Mouse (Mus musculus) inflammation-experienced regulatory T-cells, adult 6 months (primary cell): ENCODE measurements at regions not wholly inside any gene's neighbourhood (a gene's known extent, or its start where the extent isn't known, plus 50 kb on each side); places are given as distances from the start of the nearest gene placed in this dataset.
A peak's percentile ranks its signal among the peaks of the same experiment; 100 is the strongest.

Experiments used
- ATAC-seq: one replicate; pipeline ENCODE4 v1.8.0; 2017

DNA sequence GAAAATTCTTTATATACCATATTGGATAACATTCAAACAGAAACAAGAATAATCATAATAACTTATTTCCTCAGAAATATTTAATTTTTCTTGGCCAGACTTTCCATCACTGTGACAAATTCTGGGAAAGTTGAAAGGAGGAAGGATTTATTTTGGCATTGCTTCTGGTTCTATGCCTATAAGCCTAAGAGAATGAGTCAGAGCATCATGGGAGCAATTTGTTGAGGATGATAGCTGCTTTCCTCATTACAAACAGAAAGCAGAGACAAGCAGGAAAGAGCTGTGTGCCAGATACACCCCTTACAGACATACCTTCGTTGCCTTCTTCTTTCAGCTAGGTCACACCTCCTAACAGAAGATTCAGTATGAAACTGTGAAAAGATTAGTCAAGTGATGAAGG, 115.3 kb downstream of the Rgs21 start:
- ATAC-seq, result no peak

DNA sequence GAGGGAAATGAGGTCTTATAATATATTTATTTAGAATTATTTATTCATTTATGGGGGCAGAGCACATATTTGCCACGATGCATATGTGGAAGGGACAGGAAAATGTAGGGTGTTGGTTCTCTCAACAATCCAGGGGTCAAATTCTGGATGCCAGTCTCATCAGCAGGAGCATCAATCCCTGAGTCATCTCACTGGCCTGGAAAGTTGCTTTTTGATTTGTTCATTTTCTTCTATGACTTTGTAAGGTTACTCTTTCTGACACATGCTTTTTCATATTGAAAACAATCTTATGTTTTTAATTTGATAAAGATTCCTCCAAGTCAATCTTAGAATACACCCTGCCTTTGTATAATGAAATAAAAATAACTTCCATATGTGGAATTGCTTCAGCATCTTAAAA, 115.7 kb downstream of the Rgs21 start:
- no peak for ATAC-seq

DNA sequence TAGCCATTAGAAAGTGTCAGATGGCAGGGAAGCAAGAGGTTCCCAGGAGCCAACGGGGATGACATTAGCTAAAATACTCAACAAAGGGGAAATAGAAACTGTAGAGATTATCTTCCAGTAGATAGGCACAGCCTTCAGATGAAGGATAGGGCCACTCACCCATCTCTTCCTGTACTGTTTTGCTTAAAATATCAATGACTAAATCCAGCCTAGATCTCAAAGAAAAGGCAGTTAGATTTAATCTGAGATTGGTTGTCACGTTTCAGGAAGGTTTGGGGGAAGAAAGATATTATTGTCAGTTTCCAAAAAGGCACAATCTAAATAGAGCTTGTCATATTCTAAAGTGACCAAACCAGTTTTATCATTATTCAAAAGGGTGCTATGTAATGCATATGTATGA, 130.8 kb downstream of the Rgs21 start:
- ATAC-seq, result no peak

DNA sequence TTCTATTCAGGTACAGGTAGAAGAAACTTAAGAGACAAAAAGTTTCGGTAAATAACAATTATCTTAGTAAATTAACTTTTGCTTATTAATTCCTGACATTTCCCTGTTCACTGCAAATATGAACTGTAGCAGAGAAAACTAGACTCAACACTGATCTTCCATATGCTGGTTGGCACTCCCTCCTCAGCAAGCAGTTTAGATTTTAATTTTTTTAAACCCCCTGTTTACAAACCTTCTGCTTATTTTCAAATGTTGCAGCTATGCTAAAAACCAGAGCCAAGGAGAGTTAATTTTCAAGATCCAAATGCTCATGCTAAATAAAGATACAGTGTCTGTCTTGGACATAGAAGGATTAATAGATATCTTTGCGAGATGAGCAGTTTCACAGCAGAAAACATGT, 134.7 kb downstream of the Rgs21 start:
- no peak for ATAC-seq

DNA sequence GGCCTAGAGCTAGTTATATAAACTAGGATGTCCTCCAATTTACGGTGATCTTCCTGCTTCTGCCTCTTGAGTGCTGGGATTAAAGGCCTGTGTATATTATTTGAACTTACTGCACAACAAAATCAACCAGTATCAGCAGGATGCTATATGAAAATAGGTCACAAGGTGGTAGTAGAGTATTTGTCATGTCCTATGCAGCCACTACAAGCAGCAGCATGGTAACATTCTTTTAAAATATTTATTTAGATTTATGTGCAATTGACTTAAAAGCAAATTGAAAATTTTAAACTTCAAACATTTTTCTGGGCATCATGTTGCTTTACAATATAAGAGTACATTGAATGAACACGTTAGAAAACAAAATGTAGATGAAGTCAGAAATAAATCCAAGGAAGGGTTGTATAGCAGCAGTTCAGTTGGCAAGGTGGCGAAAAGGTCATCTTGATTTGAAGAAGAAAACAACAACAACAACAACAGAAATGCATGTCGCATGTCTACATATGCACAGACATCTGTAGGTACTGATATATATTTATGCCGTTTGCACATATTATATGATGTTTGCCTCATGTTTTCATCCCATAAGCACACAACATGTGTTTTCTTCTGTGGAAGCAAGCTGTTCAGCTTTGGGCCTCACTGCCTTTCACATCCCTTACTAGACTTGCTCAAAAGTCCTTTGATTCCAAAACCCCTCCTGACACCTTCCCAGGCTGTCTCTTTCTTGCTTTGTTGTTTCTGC, 135.8 kb downstream of the Rgs21 start:
- ATAC-seq, result no peak

DNA sequence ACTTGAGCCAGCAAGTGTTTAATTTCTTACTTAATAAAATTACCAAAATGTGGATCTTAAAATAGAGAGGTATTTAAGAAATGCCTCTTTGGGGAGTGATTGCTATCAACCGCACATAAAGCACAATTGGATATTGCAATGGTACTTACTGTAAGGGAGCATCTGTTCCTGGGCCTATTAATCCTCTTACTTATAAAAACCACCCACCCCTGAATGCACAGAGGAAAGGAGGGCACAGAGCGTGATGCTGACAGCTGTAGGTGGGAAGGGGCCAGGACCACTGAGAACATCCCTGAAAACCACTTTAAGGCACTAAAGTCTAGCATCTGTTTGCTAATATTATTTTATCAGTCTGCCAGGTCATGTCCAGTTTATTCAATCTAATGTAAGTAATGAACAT, 146.1 kb downstream of the Rgs21 start:
- ATAC-seq, result no peak

DNA sequence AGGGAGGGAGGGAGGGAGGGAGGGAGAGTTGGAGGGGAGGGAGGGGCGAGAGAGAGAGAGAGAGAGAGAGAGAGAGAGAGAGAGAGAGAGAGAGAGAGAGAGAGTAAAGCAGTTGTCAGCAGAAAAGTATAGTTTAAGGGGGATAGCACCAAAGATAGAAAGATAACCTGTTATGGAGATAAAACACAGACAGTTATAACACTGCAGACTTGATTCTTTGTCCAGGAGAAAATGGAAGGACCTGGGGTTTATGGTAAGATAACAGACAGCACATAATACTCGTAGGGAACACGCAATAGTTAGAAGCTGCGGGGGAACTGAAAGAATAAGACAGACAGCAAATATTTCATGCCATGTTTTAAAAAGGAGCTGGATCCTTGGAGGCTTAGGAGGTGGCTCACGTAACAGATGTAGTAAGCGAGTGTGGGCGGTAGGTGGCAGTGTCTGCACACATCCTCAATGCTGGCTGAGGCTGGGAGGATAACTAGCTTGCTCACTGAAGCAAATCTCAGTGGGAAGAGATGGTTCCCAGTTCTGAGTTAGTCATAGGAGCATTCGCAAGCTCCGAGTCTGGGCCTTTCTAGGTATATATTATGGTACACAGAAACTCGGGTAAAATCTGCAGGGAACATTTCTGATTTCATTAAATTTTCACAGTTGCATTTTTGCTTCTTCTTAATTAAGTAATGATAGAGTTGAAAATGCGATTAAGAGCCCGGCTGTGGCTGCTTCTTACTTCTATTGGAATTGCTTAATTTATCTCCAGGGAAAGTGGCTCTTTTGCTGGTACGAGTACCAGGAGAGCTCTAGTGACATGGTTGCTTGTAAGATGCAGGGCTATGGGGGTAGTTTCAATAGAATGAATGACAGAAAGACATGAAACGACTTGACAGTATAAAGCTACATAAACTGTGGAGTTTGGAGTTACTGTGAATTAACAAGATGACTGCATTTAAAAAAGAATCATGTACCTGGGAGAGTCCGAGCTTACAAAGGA, 157.6 kb upstream of the Rgs1 start:
- peak; percentile 90 for ATAC-seq

DNA sequence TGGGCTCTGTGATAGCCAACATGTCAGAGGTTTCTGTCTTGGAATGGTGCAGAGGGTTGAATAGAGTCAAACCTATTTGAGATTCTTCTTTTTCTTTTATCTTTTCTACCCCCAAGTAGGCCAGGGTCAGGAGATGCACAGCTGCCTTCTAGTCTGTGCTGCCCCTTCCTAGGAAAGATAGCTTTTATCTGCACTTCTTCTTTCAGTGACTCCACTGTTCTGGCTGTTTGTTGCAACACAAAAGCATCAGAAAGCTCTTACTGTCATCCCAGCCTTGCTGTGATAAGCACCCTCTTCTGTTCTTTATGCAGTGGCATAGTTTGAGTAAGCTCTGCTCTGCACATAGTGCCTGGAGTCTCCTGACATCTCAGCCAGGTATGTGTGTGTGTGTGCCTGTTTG, 156.7 kb upstream of the Rgs1 start:
- ATAC-seq, result no peak

DNA sequence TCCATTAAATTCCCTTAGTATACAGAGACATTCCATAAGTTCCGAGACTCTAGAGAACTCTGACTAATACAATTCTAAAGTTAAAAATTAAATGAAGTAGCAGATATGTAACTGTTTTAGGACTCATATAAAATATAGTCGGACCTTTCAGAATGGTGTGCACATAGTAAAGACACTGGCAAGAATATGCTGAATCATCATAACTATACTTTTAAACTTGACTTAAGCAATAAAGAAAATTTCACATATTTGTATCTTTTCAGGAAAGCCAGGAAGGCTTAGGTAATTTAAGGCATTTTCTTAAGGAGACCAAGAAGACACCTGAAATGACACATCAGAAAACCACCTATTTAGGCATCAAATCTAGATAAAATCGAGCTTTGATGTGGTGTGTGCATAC, 156.0 kb upstream of the Rgs1 start:
- no peak for ATAC-seq

DNA sequence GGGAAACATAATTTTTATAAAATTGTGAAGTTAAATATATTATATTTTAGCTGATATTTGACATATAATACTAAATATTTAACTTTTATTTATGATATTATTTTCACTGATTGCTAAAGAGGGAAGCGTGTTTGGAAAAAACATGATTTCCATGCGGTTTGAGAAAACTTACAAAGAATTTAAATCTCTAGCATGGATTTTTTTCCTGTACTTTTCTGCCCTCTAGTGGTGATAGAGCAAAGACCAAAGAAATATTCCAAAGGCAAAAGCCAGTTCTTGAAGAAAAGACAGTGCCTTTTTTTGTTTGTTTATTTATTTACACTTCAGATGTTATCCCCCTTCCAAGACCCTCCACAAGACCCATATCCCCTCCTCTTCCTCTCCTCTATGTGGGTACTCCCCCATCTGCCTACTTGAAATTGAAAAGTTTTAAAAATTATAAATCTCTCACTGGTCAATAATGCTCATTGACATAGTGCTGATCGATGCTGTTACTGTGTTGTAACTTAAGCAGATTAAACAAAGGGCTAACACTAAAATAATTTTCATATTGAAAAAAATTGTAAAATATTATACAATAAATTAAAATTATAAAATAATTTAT, 131.1 kb upstream of the Rgs1 start:
- peak; percentile 77 for ATAC-seq

DNA sequence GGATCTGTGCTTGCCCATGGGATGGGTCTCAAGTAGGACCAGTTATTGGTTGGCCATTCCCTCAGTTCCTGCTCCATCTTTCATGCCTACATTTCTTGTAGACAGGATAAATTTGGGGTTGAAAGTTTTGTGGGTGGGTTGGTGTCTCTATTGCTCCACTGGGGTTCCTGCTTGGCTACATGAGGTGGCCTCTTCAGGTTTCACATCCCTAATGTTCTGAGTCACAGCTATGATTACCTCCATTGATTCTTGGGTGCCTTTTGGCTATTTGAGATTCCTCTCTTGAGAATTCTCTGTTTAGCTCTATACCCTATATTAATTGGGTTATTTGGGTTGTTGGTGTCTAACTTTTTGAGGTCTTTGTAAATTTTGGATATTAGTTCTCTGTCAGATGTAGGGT, 125.1 kb upstream of the Rgs1 start:
- no peak for ATAC-seq

DNA sequence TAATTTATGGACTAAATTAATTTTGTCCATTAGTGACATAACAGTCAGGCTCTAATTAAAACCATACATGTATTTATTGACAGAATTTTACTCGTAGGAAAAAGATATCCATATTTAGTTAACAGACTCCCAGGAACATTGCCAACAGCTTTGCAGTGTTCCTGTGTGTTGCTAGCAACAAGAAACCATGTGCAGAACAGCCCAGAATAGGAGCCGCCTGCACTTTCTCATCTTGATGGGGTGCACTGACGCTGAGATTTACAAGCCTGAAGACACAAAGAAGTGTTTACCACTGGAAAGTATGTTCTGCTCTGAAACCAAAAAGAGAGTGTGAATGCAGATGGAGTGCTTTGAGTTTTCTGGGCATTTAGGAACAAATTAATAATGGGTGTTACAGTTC, 118.5 kb upstream of the Rgs1 start:
- ATAC-seq, result no peak

DNA sequence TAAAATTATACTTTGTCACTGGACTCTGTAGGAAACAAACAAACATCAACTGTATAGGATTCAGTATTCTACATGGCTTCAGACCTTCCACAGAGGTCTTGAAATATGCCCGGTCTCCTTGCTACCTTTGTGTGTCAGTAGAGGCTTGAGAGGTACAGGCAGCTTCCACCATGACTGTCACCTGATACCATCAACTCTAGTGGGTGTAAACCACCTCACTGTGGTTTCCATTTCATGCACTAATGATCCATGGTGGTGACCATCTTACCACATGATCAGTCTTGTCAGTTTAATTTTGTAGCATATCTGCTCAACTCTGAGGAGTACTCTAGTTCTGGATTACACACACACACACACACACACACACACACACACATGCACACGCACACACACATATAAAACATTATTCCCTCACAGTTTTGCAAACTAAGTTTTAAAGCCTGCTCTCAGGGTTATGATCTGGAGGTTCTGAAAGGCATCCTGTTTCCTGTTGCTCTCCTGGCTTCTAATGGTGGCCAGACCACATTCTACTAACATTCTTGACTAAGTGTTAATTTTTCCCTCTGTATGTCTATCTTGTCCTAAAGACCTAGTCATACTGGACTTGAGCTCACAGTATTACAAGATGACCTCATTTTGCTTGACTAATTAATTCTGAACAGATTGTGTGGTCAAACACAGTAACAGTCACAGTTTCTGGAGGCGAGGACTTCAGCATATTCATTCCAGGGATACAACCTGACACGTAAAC, 106.7 kb upstream of the Rgs1 start:
- ATAC-seq, result peak; percentile 74

DNA sequence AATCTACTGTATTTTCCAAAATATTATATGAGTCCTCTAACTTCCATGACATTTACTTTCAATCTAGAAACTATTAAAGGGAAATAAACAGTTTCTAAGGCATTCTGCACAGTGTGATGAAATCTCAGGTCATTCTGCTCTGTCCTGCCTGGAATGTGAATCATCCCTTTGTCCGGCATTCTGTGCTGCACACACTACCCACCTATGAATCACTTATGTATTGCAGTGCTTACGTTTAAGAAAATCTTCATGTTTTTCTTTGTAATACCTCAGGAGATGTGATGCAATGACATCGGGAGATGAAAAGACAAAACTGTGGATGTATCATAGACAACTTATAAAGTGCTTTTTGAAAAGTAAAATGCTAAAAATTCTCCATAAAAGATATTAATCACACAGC, 106.0 kb upstream of the Rgs1 start:
- ATAC-seq, result no peak

DNA sequence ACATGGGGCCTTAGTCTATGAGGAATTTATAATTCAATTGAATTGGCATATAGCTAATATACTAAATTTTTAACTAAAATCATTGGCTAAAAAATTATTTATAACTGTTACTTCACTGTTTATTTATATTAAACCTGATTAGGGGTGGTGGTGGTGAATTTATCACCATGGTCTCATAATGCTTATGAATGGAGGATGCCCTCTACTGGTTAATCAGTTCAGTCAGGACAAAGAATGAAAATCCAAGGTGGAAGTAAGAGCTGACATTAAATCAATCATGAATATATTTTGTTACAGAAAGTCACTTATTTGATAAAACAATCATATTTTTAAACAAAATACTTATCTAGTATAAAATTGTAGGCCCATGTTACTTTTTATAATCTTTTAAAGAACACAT, 104.3 kb upstream of the Rgs1 start:
- ATAC-seq, result peak; percentile 71

DNA sequence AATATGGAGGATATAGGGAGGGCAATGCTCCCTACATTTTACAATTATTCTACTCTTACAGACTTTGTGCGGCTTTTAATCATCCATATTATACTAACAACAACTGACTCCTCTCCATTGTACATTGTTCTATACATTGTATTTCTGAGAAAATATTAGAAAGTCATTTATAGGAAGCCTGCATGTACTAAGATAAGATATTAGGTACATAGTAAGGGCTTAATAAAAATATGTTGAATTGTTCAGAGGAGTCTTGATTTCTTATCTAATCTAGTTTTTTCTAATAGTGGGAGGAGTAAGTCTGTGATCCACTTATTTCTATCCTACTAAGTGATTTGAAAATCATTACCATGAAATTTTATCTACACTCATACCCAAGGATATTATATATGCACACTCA, 94.8 kb upstream of the Rgs1 start:
- ATAC-seq, result no peak

DNA sequence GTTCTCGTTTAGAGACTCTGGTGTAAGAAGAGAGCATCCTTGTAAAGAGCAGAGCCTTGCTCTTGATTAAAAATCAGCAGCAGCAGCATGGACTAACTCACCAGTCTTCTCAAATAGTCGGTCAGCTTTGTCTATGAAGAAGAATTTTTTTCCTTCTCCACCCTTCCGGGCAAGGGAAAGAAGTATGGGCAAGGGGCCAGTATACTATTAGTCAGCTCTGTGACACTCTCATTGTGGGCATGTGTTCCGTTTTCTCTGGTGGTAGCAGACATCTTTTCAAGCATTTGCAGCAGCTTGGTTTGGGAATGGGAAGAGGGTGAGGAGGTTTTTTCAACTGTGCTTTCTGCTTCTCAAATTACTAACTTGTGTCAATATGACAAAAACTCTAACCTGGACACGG, 94.3 kb upstream of the Rgs1 start:
- ATAC-seq, result no peak

DNA sequence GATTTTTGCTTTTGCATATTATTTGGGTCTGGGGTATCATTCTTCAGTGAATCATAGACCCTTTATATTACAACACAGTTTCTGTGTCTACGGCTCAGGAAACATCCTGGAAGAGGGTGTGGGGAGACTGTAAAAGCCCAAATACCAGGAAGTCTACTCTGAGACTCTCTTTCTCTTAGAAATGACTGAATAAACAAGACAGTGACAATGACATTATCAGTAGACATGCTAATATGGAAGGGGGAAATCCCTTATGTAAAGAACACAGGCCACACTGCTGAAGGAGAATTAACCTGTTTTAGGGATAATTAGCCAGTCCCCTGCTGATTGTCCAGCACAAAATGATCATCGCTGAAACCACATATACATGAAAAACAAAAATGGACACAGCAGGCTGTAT, 88.5 kb upstream of the Rgs1 start:
- peak; percentile 82 for ATAC-seq

DNA sequence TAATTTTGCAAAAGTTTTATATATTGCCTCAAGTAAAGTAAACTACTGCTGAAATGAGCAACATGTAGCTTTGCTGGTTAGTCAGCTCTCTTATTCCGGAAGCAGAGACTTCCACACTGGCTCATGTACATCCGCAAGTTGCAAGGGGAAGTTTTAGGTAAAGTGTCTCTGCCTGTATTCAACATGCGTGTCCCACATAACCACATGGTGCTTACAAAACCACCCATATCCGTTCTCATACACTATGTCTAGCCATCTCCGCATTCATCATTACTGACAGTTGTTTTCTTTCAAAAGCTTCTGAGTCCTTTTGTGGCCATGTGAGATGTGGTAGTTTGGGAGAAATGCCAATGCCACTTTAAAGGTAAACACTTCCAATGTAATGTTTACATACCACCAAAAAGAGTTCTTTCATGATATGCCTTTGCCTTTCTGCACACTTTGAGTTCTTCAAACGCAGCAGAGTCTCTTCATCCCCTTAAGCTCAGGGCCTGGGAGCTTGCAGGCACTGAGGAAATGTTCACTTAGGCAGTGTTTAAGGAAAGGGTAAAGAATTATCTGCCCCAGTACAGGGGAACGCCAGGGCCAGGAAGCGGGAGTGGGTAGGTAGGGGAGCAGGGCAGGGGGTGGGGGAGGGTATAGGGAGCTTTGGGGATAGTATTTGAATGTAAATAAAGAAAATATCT, 81.5 kb upstream of the Rgs1 start:
- peak; percentile 94 for ATAC-seq

DNA sequence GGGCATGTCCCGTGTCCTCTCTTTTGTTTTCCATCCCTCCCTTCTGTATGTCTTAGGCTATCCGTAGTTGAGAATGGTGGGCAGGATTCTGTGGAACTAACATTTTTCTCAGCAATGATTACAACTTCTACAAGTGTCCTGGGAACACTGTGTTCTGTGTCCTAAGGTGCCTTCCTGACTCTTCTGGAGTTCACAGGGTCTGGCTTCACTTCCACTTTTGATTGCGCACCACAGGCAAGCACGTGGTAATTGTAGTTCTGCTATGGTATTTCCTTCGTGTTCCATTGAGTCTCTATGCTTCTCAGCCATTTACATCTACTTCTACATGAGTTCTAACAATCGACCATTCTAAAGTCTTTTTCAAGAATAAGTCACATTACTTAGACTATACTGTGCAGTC, 70.4 kb upstream of the Rgs1 start:
- ATAC-seq, result no peak

DNA sequence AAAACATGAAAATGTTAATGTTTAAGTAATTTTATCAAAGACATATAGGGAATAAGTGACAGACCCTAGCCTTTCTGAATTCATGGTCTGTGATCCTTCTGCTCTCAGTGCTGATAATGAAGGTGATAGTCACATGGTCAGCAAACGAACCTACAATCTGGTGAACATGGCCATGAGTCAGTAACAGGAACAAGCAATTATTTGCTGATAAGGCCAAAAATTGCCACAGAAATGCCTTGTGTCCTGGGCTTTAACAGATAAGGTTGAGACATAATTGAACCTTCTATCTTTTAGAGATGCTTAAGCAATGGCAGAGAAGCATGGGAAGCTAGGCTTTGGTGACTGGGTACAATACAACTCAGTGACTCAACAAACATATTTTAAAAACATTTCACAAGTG, 69.2 kb upstream of the Rgs1 start:
- ATAC-seq, result no peak

DNA sequence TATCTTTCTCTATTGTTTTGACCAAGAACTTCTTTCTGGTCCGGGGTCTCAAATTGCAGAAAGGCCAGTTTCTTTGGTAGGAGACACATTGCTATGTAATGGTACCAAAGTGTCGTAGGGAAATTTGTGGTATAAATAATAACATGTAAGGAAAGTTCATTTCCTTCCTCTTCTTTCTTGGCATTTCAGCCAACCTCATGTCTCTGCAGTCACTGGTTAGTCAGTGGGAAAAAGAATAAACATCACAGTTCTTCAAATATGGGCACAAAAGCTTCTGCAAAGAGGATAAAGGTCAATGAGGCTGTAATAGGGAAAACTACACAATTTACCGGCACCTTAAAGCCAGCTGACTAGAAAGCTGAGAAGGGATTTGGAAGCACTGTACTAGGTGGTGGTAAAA, 68.5 kb upstream of the Rgs1 start:
- no peak for ATAC-seq
